Mouse (Mus musculus) E14TG2a.4 (cell line): ENCODE data around the gene Abca2.

ENCODE experiments used
- CTCF ChIP-seq: conservative IDR thresholded peaks from 2 replicates; pipeline ENCODE4 v1.5.1; 2014; ENCODE audit warnings: low read length
- POU5F1 ChIP-seq: IDR thresholded peaks from 2 replicates; pipeline ENCODE4 v1.6.1; 2014; ENCODE audit warnings: low read length, borderline replicate concordance

- TF ChIP-seq CTCF = no peak
- no peak for TF ChIP-seq POU5F1
Observed at GRCm38 (mm10) chr2:25384492-25384891, 44.0 kb upstream of the Abca2 start.
